Mouse (Mus musculus) frontal cortex, postnatal 14 days (tissue): ENCODE results near the gene Osbpl9.

Experiments
- DNase-seq, 2 experiments: peaks; one replicate each; pipeline ENCODE4 v3.0.0; 2022; ENCODE audit warnings: low spot score in 2 of 2

Gene Osbpl9

GRCm38 (mm10) chr4:109134955-109135354 is 67.1 kb downstream of the Osbpl9 start:
- no peak for DNase-seq

- DNase-seq = no peak
Observed at GRCm38 (mm10) chr4:109131256-109131872, 70.7 kb downstream of the Osbpl9 start.

GRCm38 (mm10) chr4:109128971-109129370 is 73.1 kb downstream of the Osbpl9 start:
- no peak for DNase-seq

- DNase-seq = no peak
Observed at GRCm38 (mm10) chr4:109128017-109128416, 74.1 kb downstream of the Osbpl9 start.

- DNase-seq = no peak
Observed at GRCm38 (mm10) chr4:109126834-109127564, 75.1 kb downstream of the Osbpl9 start.

- DNase-seq = no peak
Observed at GRCm38 (mm10) chr4:109125746-109126425, 76.2 kb downstream of the Osbpl9 start.

GRCm38 (mm10) chr4:109122830-109123555 is 79.1 kb downstream of the Osbpl9 start:
- DNase-seq = no peak

GRCm38 (mm10) chr4:109120735-109121134 is 81.3 kb downstream of the Osbpl9 start:
- DNase-seq = no peak

GRCm38 (mm10) chr4:109119641-109120125 is 82.4 kb downstream of the Osbpl9 start:
- no peak for DNase-seq

- peak in 1 of 2 experiments; percentile 37 for DNase-seq
Observed at GRCm38 (mm10) chr4:109118327-109118659, 83.8 kb downstream of the Osbpl9 start.

GRCm38 (mm10) chr4:109117596-109118326 is 84.3 kb downstream of the Osbpl9 start:
- DNase-seq = peak; percentile 68 to 70

- DNase-seq = no peak
Observed at GRCm38 (mm10) chr4:109116938-109117337, 85.1 kb downstream of the Osbpl9 start.

GRCm38 (mm10) chr4:109116494-109116893 is 85.6 kb downstream of the Osbpl9 start:
- no peak for DNase-seq

GRCm38 (mm10) chr4:109115742-109116141 is 86.3 kb downstream of the Osbpl9 start:
- DNase-seq = no peak

GRCm38 (mm10) chr4:109114308-109114707 is 87.8 kb downstream of the Osbpl9 start:
- DNase-seq = no peak

- no peak for DNase-seq
Observed at GRCm38 (mm10) chr4:109112915-109113505, 89.1 kb downstream of the Osbpl9 start.

- DNase-seq = no peak
Observed at GRCm38 (mm10) chr4:109110978-109111377, 91.1 kb downstream of the Osbpl9 start.

GRCm38 (mm10) chr4:109109686-109110085 is 92.4 kb downstream of the Osbpl9 start:
- DNase-seq = no peak

GRCm38 (mm10) chr4:109109012-109109411 is 93.1 kb downstream of the Osbpl9 start:
- DNase-seq = no peak

GRCm38 (mm10) chr4:109106594-109106993 is 95.5 kb downstream of the Osbpl9 start:
- no peak for DNase-seq

GRCm38 (mm10) chr4:109106034-109106433 is 96.0 kb downstream of the Osbpl9 start:
- no peak for DNase-seq
